Mouse (Mus musculus): ENCODE data around the gene Vezt. TPM values are rescaled to one million over a fixed set of nuclear protein-coding genes. Genes with fewer than 3 reads are reported as not detected.

Gene Vezt
- total RNA-seq, 1 experiment = 18.8 TPM

DNA sequence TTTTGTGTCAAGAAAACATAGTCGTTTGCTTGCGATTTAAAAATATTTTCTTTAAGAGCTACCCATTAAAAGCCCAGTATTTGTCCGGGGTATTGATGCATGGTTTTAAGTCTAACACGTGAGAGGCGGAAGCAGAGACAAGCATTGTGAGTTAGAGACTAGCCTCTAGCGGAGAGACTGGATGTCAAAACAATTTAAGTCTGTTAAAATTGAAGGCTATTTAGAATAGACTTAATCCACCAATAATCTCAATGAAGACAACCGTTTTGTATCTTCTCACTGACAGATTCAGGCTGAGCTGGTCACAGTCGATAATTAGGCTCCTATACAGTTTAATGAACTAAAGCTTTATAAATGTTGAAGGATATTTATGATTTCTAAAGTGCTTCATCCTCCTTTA, 95.9 kb downstream of the Vezt start:
- DNase-seq (ENCODE audit: low read depth, low spot score) = no peak
- Histone ChIP-seq H3K4me3 (ENCODE audit: insufficient read depth in 1 of 2, low read depth in 1 of 2, low read length in 2 of 2, poor library complexity in 1 of 2, severe bottlenecking in 1 of 2) (no peak overlapping the region), H3K27ac (ENCODE audit: insufficient read depth, low read depth, low read length, poor library complexity, severe bottlenecking) (no peak overlapping the region), H3K4me1 (ENCODE audit: control insufficient read depth in 2 of 2, insufficient read depth in 2 of 2, low read length in 2 of 2, poor library complexity in 1 of 2) (no peaks in the 10 kb centered on the region), H3K9ac (ENCODE audit: insufficient read depth, low read depth, low read length, poor library complexity, severe bottlenecking) (no peak overlapping the region), H3K36me3 (ENCODE audit: control insufficient read depth, insufficient read depth, low read length, poor library complexity, severe bottlenecking) (no peaks in the 10 kb centered on the region), H3K9me3 (ENCODE audit: control insufficient read depth, insufficient read depth, low read depth, low read length) (peaks cover 6% of the 10 kb centered on the region; the same call in 1 of the 2 replicates)
- in situ Hi-C loops (cut with MboI; ENCODE audit: low sequenced_read_pairs in 2 of 2, unreplicated experiment in 2 of 2) = no loop called here
- TF ChIP-seq ZC3H11A (IDR thresholded peaks at IDR 0.05; ENCODE audit: borderline replicate concordance, low read depth, low read length) = no peak
- TF ChIP-seq ZNF384 (IDR thresholded peaks at IDR 0.05; ENCODE audit: low read depth, low read length) = no peak
- no peak for TF ChIP-seq HCFC1 (IDR thresholded peaks at IDR 0.05; ENCODE audit: borderline replicate concordance, insufficient read depth, low read length)
- TF ChIP-seq CHD2 (IDR thresholded peaks at IDR 0.05; ENCODE audit: low read depth, low read length) = no peak
- no peak for TF ChIP-seq MAFK (IDR thresholded peaks at IDR 0.05; ENCODE audit: insufficient read depth, low read depth, low read length)

DNA sequence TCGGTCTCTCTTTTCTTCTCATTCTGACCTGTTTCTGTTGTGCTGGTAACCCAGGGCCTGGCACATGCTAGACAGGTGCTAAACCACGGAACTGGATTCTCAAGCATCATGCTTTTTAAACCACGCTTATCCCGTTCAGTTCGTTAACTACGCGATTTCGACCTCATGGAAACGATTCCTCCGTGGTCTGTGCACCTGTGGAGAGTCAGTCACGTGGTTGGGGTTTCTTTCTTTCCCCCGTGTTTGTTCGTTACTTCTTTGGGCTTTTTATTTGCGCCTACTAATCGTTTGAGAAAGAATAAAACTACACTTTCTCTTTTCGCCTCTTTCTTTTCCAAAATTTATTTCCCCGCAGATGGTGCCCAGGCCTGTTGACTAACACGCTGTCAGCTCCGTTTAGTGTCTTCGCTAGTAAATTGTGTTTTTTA, 96.8 kb downstream of the Vezt start:
- TF ChIP-seq HCFC1 (IDR thresholded peaks at IDR 0.05; ENCODE audit: borderline replicate concordance, insufficient read depth, low read length) (no peak), ZC3H11A (IDR thresholded peaks at IDR 0.05; ENCODE audit: borderline replicate concordance, low read depth, low read length) (no peak), ZNF384 (IDR thresholded peaks at IDR 0.05; ENCODE audit: low read depth, low read length) (no peak), MAFK (IDR thresholded peaks at IDR 0.05; ENCODE audit: insufficient read depth, low read depth, low read length) (no peak), CHD2 (IDR thresholded peaks at IDR 0.05; ENCODE audit: low read depth, low read length) (no peak)
- Histone ChIP-seq H3K27ac (ENCODE audit: insufficient read depth, low read depth, low read length, poor library complexity, severe bottlenecking) (no peak overlapping the region), H3K36me3 (ENCODE audit: control insufficient read depth, insufficient read depth, low read length, poor library complexity, severe bottlenecking) (no peaks in the 10 kb centered on the region), H3K4me1 (ENCODE audit: control insufficient read depth in 2 of 2, insufficient read depth in 2 of 2, low read length in 2 of 2, poor library complexity in 1 of 2) (no peaks in the 10 kb centered on the region), H3K9ac (ENCODE audit: insufficient read depth, low read depth, low read length, poor library complexity, severe bottlenecking) (no peak overlapping the region), H3K4me3 (ENCODE audit: insufficient read depth in 1 of 2, low read depth in 1 of 2, low read length in 2 of 2, poor library complexity in 1 of 2, severe bottlenecking in 1 of 2) (no peak overlapping the region), H3K9me3 (ENCODE audit: control insufficient read depth, insufficient read depth, low read depth, low read length) (peaks cover 6% of the 10 kb centered on the region; the same call in 1 of the 2 replicates)
- no peak for DNase-seq (ENCODE audit: low read depth, low spot score)
- in situ Hi-C loops (cut with MboI; ENCODE audit: low sequenced_read_pairs in 2 of 2, unreplicated experiment in 2 of 2) = no loop called here

DNA sequence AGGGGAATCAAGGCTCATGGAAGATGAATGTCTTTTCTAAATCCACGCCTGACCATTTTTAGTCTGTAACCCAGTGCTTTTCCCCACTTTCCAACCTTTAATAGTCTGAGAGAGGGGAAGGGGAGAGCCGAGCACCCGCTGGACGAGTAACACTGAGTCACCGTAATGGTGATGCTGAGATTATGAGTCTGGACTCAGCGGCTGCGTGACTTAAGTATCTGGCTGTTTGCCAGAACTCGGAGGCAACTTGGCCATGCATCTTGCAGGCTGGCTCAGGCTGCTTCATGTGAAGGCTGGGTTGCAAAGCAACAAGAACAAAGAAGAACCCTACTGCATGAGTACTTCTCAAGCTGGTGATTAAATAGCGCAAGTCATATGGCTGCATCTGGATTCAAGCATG, 101.6 kb downstream of the Vezt start:
- in situ Hi-C loops (cut with MboI; ENCODE audit: low sequenced_read_pairs in 2 of 2, unreplicated experiment in 2 of 2) = no loop called here
- Histone ChIP-seq H3K4me1 (ENCODE audit: control insufficient read depth in 2 of 2, insufficient read depth in 2 of 2, low read length in 2 of 2, poor library complexity in 1 of 2) (no peaks in the 10 kb centered on the region), H3K27ac (ENCODE audit: insufficient read depth, low read depth, low read length, poor library complexity, severe bottlenecking) (no peak overlapping the region), H3K4me3 (ENCODE audit: insufficient read depth in 1 of 2, low read depth in 1 of 2, low read length in 2 of 2, poor library complexity in 1 of 2, severe bottlenecking in 1 of 2) (no peak overlapping the region), H3K9me3 (ENCODE audit: control insufficient read depth, insufficient read depth, low read depth, low read length) (peaks cover 6% of the 10 kb centered on the region; the same call in 1 of the 2 replicates), H3K9ac (ENCODE audit: insufficient read depth, low read depth, low read length, poor library complexity, severe bottlenecking) (no peak overlapping the region), H3K36me3 (ENCODE audit: control insufficient read depth, insufficient read depth, low read length, poor library complexity, severe bottlenecking) (no peaks in the 10 kb centered on the region)
- no peak for DNase-seq (ENCODE audit: low read depth, low spot score)
- TF ChIP-seq MAFK (IDR thresholded peaks at IDR 0.05; ENCODE audit: insufficient read depth, low read depth, low read length) (no peak), ZC3H11A (IDR thresholded peaks at IDR 0.05; ENCODE audit: borderline replicate concordance, low read depth, low read length) (no peak), HCFC1 (IDR thresholded peaks at IDR 0.05; ENCODE audit: borderline replicate concordance, insufficient read depth, low read length) (no peak), ZNF384 (IDR thresholded peaks at IDR 0.05; ENCODE audit: low read depth, low read length) (no peak)

DNA sequence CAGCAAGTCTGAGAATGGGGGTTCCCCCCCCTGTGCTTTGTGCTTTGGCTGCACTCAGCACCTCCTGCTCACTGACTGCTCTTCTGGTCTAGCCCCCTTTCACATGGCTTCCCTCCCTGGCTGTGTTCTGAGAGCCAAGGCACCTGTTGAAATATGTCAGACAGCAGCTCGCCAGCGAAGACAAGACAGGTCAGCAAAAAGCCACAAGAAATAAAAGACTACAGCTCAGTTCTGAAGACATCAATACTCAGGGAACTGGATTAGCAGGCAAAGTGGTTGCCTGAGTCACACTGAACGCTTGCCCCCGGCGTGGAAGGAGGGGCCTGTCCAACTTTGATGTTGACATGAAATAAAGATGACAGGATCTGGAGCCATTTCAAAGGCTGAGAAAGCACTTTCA, 102.8 kb downstream of the Vezt start:
- H3K4me1 ChIP-seq (ENCODE audit: control insufficient read depth in 2 of 2, insufficient read depth in 2 of 2, low read length in 2 of 2, poor library complexity in 1 of 2) = no peaks in the 10 kb centered on the region
- in situ Hi-C loops (cut with MboI; ENCODE audit: low sequenced_read_pairs in 2 of 2, unreplicated experiment in 2 of 2) = no loop called here
- H3K36me3 ChIP-seq (ENCODE audit: control insufficient read depth, insufficient read depth, low read length, poor library complexity, severe bottlenecking) = no peaks in the 10 kb centered on the region
- H3K27ac ChIP-seq (ENCODE audit: insufficient read depth, low read depth, low read length, poor library complexity, severe bottlenecking) = no peak overlapping the region
- TF ChIP-seq CHD2 (IDR thresholded peaks at IDR 0.05; ENCODE audit: low read depth, low read length) = no peak
- no peak for TF ChIP-seq HCFC1 (IDR thresholded peaks at IDR 0.05; ENCODE audit: borderline replicate concordance, insufficient read depth, low read length)
- no peak for TF ChIP-seq MAFK (IDR thresholded peaks at IDR 0.05; ENCODE audit: insufficient read depth, low read depth, low read length)
- no peak for DNase-seq (ENCODE audit: low read depth, low spot score)
- no peak overlapping the region for H3K4me3 ChIP-seq (ENCODE audit: insufficient read depth in 1 of 2, low read depth in 1 of 2, low read length in 2 of 2, poor library complexity in 1 of 2, severe bottlenecking in 1 of 2)
- H3K9ac ChIP-seq (ENCODE audit: insufficient read depth, low read depth, low read length, poor library complexity, severe bottlenecking) = no peak overlapping the region
- peaks cover 6% of the 10 kb centered on the region; the same call in 1 of the 2 replicates for H3K9me3 ChIP-seq (ENCODE audit: control insufficient read depth, insufficient read depth, low read depth, low read length)

GRCm38 (mm10) chr10:93932020-93932419, 103.6 kb downstream of the Vezt start:
- H3K27ac ChIP-seq (ENCODE audit: insufficient read depth, low read depth, low read length, poor library complexity, severe bottlenecking) = no peak overlapping the region
- H3K4me1 ChIP-seq (ENCODE audit: control insufficient read depth in 2 of 2, insufficient read depth in 2 of 2, low read length in 2 of 2, poor library complexity in 1 of 2) = no peaks in the 10 kb centered on the region
- TF ChIP-seq CHD2 (IDR thresholded peaks at IDR 0.05; ENCODE audit: low read depth, low read length) = no peak
- TF ChIP-seq HCFC1 (IDR thresholded peaks at IDR 0.05; ENCODE audit: borderline replicate concordance, insufficient read depth, low read length) = no peak
- no peak for TF ChIP-seq ZNF384 (IDR thresholded peaks at IDR 0.05; ENCODE audit: low read depth, low read length)
- TF ChIP-seq ZC3H11A (IDR thresholded peaks at IDR 0.05; ENCODE audit: borderline replicate concordance, low read depth, low read length) = no peak
- no peak for TF ChIP-seq MAFK (IDR thresholded peaks at IDR 0.05; ENCODE audit: insufficient read depth, low read depth, low read length)
- H3K9me3 ChIP-seq (ENCODE audit: control insufficient read depth, insufficient read depth, low read depth, low read length) = peaks cover 3% of the 10 kb centered on the region; the same call in 1 of the 2 replicates
- no peaks in the 10 kb centered on the region for H3K36me3 ChIP-seq (ENCODE audit: control insufficient read depth, insufficient read depth, low read length, poor library complexity, severe bottlenecking)
- DNase-seq (ENCODE audit: low read depth, low spot score) = no peak
- no peak overlapping the region for H3K9ac ChIP-seq (ENCODE audit: insufficient read depth, low read depth, low read length, poor library complexity, severe bottlenecking)
- in situ Hi-C loops (cut with MboI; ENCODE audit: low sequenced_read_pairs in 2 of 2, unreplicated experiment in 2 of 2) = no loop called here
- H3K4me3 ChIP-seq (ENCODE audit: insufficient read depth in 1 of 2, low read depth in 1 of 2, low read length in 2 of 2, poor library complexity in 1 of 2, severe bottlenecking in 1 of 2) = no peak overlapping the region
